Mouse (Mus musculus): ENCODE measurements around the gene Il19. TPM values are rescaled to one million over a fixed set of nuclear protein-coding genes. Genes with fewer than 3 reads are reported as not detected.

Gene Il19
- total RNA-seq, 2 experiments from 2014 or later = not detected

Other genes starting within 250 kb of the Il19 start
- gene Gm29427, start 224.3 kb downstream of the Il19 start, total RNA-seq (2021) = not detected
- 10 to 100 TPM; 18.0 to 18.1 TPM for gene Yod1, start 222.8 kb downstream of the Il19 start, total RNA-seq (2021)
- 10 to 100 TPM; 46.2 to 46.7 TPM for gene Pfkfb2, start 210.9 kb downstream of the Il19 start, total RNA-seq (2021)
- gene AA986860, start 208.1 kb downstream of the Il19 start, total RNA-seq (2021) = 1 to 10 TPM; 1.3 TPM
- gene Fcamr, start 139.2 kb downstream of the Il19 start, total RNA-seq (2021) = not detected
- gene Pigr, start 113.4 kb downstream of the Il19 start, total RNA-seq (2021) = not detected
- gene Fcmr, start 74.4 kb downstream of the Il19 start, total RNA-seq (2021) = not detected
- gene Il24, start 52.7 kb downstream of the Il19 start, total RNA-seq (2021) = not detected
- not detected for gene Il20, start 28.7 kb downstream of the Il19 start, total RNA-seq (2021)
- gene Il10, start 79.7 kb upstream of the Il19 start, total RNA-seq (2021) = not detected
- 10 to 100 TPM; 26.6 to 32.4 TPM for gene Mapkapk2, start 157.7 kb upstream of the Il19 start, total RNA-seq (2021)
- 10 to 100 TPM; 19.6 to 19.9 TPM for gene Dyrk3, start 198.2 kb upstream of the Il19 start, total RNA-seq (2021)
- 10 to 100 TPM; 36.6 to 41.2 TPM for gene Eif2d, start 213.1 kb upstream of the Il19 start, total RNA-seq (2021)

Data from layer of hippocampus, postnatal 36 days (tissue).